Mouse (Mus musculus) megakaryocyte, embryonic 14.5 days (primary cell): Measurements from ENCODE around the gene Tom1. TPM values are rescaled to one million over a fixed set of nuclear protein-coding genes. Genes with fewer than 3 reads are reported as not detected.

Experiments used
- H3K27me3 ChIP-seq: replicated peaks from 2 replicates; pipeline ENCODE3; 2012; ENCODE audit warnings: inconsistent platforms
- H3K36me3 ChIP-seq: replicated peaks from 2 replicates; pipeline ENCODE3; 2012; ENCODE audit warnings: low read length, inconsistent platforms, mixed read lengths
- H3K4me1 ChIP-seq: 2 replicates; pipeline ENCODE4 v1.6.1; 2012; ENCODE audit warnings: inconsistent platforms
- H3K4me3 ChIP-seq: replicated peaks from 2 replicates; pipeline ENCODE3; 2012; ENCODE audit warnings: moderate library complexity, mild to moderate bottlenecking, inconsistent platforms
- H3K9me3 ChIP-seq: 2 replicates; pipeline ENCODE4 v1.6.1; 2012; ENCODE audit warnings: inconsistent platforms
- FLI1 ChIP-seq: IDR thresholded peaks from 2 replicates; pipeline ENCODE4 v1.6.1; 2012; ENCODE audit warnings: low read length, inconsistent platforms, mixed read lengths
- GATA1 ChIP-seq: IDR thresholded peaks from 3 replicates; pipeline ENCODE4 v1.6.1; 2012; ENCODE audit warnings: mixed read lengths, low read length, inconsistent platforms, borderline replicate concordance
- polyA plus RNA-seq: library from polyadenylated mRNA; stranded (reverse); fragments of >175 nt; gene quantifications from 2 replicates; pipeline ENCODE4 v1.2.3, GENCODE M21; 2012; ENCODE audit warnings: low replicate concordance; ENCODE audit not compliant: insufficient read depth

Gene Tom1
- polyA plus RNA-seq, 1 experiment = 36.8 TPM

DNA sequence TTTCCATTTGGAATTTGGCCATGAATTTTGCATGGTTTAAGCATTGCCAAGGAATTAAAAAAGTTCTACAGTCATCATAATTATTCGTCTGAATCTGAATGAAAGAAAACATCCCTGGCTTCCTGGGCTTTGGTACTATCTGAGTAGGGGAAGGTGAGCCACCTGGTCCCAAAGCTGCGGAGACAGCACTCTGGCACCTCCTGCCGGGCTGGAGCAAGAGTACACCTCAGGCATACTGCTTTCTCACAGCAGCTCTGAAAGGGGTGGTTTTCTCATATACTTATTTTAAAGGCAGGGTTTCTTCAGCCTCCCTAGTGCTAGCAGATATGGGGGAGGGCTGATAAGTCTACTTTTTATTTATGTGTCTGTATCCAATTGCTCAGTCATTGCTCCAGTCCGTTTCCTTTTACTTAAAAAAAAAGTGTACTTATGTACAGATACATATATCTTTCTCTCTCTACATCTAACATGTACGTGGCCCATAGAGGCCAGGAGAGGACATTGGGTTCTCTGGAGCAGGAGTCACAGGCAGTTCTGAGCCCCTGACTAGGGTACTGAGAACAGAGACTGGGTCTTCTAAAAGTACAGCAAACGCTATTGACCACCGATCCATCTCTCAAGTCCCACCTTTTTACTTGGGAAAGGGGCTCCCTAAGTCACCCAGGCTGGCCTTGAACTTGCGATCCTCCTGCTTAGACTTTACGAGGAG lies 75.2 kb downstream of the Tom1 start:
- Histone ChIP-seq H3K4me1 (peaks cover 36% of the 10 kb centered on the region), H3K36me3 (peaks cover 27% of the 10 kb centered on the region), H3K9me3 (no peaks in the 10 kb centered on the region), H3K4me3 (peak overlapping the region; percentile 95), H3K27me3 (peaks cover 6% of the 10 kb centered on the region)
- TF ChIP-seq FLI1 (no peak), GATA1 (no peak)

DNA sequence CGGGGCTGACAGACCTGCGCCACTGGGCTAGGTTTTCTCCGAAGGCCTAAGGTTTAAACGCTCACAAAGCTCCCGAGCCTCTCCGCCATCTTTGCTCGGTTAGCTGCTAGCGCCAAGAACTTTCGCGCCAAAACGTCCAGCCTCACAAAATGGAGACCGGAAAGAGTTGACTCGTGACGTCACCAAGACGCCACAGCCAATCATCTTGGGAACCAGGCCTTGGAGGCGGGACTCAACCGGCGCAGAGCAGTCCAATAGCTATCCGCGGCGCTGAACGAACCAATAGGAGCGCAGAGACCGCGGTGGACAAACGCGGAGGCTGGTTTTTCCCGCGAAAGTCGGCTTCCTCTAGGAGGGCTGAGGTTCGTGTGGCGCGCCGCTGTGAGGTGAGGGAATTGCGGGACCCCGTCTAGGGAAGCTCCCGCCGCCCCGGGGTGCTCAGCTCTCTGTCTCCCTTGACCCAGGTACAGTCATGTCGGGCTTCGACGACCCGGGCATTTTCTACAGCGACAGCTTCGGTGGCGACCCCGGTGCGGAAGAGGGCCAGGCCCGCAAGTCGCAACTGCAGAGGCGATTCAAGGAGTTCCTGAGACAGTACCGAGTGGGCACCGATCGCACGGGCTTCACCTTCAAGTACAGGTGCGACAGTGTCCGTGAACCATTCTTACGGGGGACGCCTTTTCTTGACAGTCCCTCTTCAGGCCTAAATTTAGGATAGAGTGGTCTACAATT lies 75.9 kb downstream of the Tom1 start, which contains the start of gene Mcm5:
TSS of gene Mcm5 (plus strand) at position 334 of the 732 bp plus-strand sequence.
- TF ChIP-seq FLI1 = peak; percentile 88; the same call in 1 of the 2 replicates
- no peak for TF ChIP-seq GATA1
- Histone ChIP-seq H3K4me1 (peaks cover 40% of the 10 kb centered on the region), H3K9me3 (no peaks in the 10 kb centered on the region), H3K4me3 (peak within 1 kb of the TSS; percentile 95), H3K36me3 (peaks cover 34% of the 10 kb centered on the region), H3K27me3 (peaks cover 6% of the 10 kb centered on the region)

DNA sequence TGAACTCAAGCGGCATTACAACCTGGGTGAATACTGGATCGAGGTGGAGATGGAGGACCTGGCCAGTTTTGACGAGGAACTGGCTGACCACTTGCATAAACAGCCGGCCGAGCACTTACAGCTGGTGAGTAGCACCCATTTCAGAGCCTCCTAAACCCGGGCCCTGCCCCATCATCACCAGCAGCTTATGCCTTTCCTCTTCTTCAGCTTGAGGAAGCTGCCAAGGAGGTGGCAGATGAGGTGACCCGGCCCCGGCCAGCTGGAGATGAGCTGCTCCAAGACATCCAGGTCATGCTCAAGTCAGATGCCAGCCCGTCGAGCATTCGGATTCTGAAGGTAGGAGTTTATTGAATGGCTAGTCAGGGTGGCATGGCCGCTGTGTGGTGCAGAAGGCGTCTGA lies 76.6 kb downstream of the Tom1 start:
- Histone ChIP-seq H3K4me3 (peak overlapping the region; percentile 95), H3K4me1 (peaks cover 40% of the 10 kb centered on the region), H3K27me3 (peaks cover 5% of the 10 kb centered on the region), H3K36me3 (peaks cover 41% of the 10 kb centered on the region), H3K9me3 (no peaks in the 10 kb centered on the region)
- no peak for TF ChIP-seq FLI1
- no peak for TF ChIP-seq GATA1

DNA sequence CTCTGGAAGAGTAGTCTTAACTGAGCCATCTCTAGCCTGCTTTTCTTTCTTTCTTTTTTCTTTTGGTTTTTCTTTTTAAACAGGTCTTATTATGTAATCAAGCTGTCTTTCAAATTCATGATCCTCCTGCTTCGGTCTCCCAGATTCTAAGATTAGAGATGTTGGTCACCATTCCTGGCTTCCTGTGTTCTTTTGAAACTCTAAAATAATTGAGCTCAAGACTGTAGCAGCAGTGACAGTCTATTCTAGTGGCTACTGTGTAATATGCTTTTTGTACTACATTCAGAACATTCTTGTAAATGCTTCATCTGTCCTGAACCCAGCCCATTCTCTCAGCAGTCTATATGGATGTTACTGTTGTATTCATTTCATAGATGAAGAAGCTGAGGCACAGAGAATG lies 85.0 kb downstream of the Tom1 start:
- no peaks in the 10 kb centered on the region for H3K9me3 ChIP-seq
- no peak overlapping the region for H3K4me3 ChIP-seq
- peaks cover 19% of the 10 kb centered on the region; the same call in 1 of the 2 replicates for H3K4me1 ChIP-seq
- TF ChIP-seq GATA1 = no peak
- TF ChIP-seq FLI1 = no peak
- H3K36me3 ChIP-seq = peaks cover 96% of the 10 kb centered on the region
- no peaks in the 10 kb centered on the region for H3K27me3 ChIP-seq

DNA sequence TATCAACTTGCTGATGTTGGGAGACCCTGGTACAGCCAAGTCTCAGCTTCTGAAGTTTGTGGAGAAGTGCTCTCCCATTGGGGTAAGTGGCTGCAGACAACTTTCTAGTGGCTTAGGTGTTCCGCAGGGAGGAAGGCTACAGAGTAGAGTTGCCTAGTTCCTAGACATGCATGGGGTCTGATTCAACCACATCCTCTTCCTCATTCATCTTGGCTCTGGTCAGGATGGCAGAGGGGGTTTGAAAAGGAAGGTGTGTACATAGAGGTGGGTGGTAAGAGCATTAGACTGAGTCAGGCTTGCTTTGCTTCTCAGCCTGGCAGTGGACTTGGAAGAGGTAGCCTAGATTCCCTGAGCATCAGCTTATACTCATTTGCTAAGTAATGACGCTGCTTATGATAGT lies 85.8 kb downstream of the Tom1 start:
- TF ChIP-seq GATA1 (no peak), FLI1 (no peak)
- no peaks in the 10 kb centered on the region for H3K9me3 ChIP-seq
- peaks cover 17% of the 10 kb centered on the region; the same call in 1 of the 2 replicates for H3K4me1 ChIP-seq
- H3K4me3 ChIP-seq = no peak overlapping the region
- H3K27me3 ChIP-seq = no peaks in the 10 kb centered on the region
- H3K36me3 ChIP-seq = peaks cover 96% of the 10 kb centered on the region

Other genes with a start within 250 kb of the Tom1 start
- not detected in 2 replicates for gene Isx, start 160.5 kb upstream of the Tom1 start, polyA plus RNA-seq
- gene Hmgxb4, start 40.3 kb upstream of the Tom1 start, polyA plus RNA-seq = 2.9 and 7.8 TPM in 2 replicates
- 17.6 and 46.0 TPM in 2 replicates for gene Hmox1, start 59.9 kb downstream of the Tom1 start, polyA plus RNA-seq
- gene Mcm5, start 75.9 kb downstream of the Tom1 start, polyA plus RNA-seq = 10.9 and 16.7 TPM in 2 replicates
- gene Rasd2, start 180.2 kb downstream of the Tom1 start, polyA plus RNA-seq = not detected in 2 replicates